Mouse (Mus musculus) forebrain, postnatal 0 days (tissue): ENCODE data around the gene Sppl3. TPM values are rescaled to one million over a fixed set of nuclear protein-coding genes. Genes with fewer than 3 reads are reported as not detected.

Source experiments
- ATAC-seq: fragments of 200-750 bp; cut with Nextera tagmentation; 2 replicates; pipeline ENCODE4 v1.8.0; 2017; ENCODE audit warnings: mild to moderate bottlenecking, moderate library complexity
- DNase-seq: peaks from one replicate; pipeline ENCODE4 v3.0.0-alpha.2; 2015
- H3K27ac ChIP-seq: fragments of 300-500 bp; sonication (generic); 2 replicates; pipeline ENCODE4 v1.5.1; 2014; ENCODE audit warnings: low read depth, mild to moderate bottlenecking, antibody characterized with exemption, low read length, moderate library complexity, mixed read lengths
- H3K27me3 ChIP-seq: fragments of 300-500 bp; sonication (generic); 2 replicates; pipeline ENCODE4 v1.6.1; 2014; ENCODE audit warnings: mild to moderate bottlenecking, low read length, mixed read lengths; ENCODE audit not compliant: insufficient read depth
- H3K36me3 ChIP-seq: fragments of 300-500 bp; sonication (generic); 2 replicates; pipeline ENCODE4 v1.6.1; 2014; ENCODE audit warnings: mild to moderate bottlenecking, moderate library complexity; ENCODE audit not compliant: insufficient read depth
- H3K4me1 ChIP-seq: fragments of 300-500 bp; sonication (generic); 2 replicates; pipeline ENCODE4 v1.6.1; 2014; ENCODE audit warnings: antibody characterized with exemption; ENCODE audit not compliant: insufficient read depth
- H3K4me2 ChIP-seq: fragments of 300-500 bp; sonication (generic); 2 replicates; pipeline ENCODE4 v1.6.1; 2014; ENCODE audit warnings: low read depth, mild to moderate bottlenecking, moderate library complexity
- H3K4me3 ChIP-seq: fragments of 300-500 bp; sonication (generic); 2 replicates; pipeline ENCODE4 v1.5.1; 2014; ENCODE audit warnings: low read depth, low read length, mixed read lengths
- H3K9ac ChIP-seq: fragments of 300-500 bp; sonication (generic); 2 replicates; pipeline ENCODE4 v1.6.1; 2014; ENCODE audit warnings: mild to moderate bottlenecking
- H3K9me3 ChIP-seq: fragments of 300-500 bp; sonication (generic); 2 replicates; pipeline ENCODE4 v1.6.1; 2016; ENCODE audit warnings: low read length
- CTCF ChIP-seq: sonication (generic); IDR thresholded peaks from 2 replicates; pipeline ENCODE4 v1.5.1; 2016; ENCODE audit warnings: antibody characterized with exemption, control low read depth, low read depth
- WGBS: fragments of 180-500 bp; shearing (Covaris S2); extraction: QIAGEN DNeasy Blood & Tissue Kit; methylation state at CpG from one replicate; pipeline ENCODE4 v1.1.7; 2014; 5-methylcytosine and 5-hydroxymethylcytosine counted together
- polyA plus RNA-seq: library from polyadenylated mRNA; unstranded; fragments of >200 nt; fragmentation: Nextera tagmentation; extraction: Ambion mirVana; gene quantifications from 2 replicates; pipeline ENCODE4 v1.2.1, GENCODE M21; 2015
- total RNA-seq: library from RNA; depleted of rRNA; stranded (reverse); fragments of >200 nt; gene quantifications from 2 replicates; pipeline ENCODE4 v1.2.3, GENCODE M21; 2014

Sppl3 gene
- total and polyA plus RNA-seq, 2 experiments from 2014 or later: 43.5 to 114 TPM

DNA sequence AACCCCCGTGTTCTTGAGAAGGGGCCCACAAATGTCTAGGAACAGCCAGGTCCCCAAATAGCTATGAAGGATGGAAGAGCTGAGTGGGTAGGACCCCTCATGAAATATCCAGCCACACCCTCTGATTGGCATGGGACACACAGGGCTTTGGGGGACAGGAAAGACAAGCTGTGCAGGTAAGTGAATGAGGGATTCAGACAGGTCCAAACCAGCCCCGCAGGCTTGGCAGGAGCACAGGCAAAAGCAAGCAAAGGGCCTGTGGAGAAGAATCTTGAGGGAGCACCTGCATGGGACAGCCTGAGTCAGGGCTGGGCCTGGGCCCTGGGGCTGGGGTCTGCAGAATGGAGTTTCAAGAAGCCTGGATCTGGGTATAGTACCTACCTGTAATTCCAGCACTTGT is 10.4 kb upstream of the Sppl3 start:
- H3K4me3 ChIP-seq: no peak overlapping the region
- no peaks in the 10 kb centered on the region for H3K4me1 ChIP-seq
- DNase-seq (no peak), ATAC-seq (no peak)
- no peaks in the 10 kb centered on the region for H3K9me3 ChIP-seq
- no peaks in the 10 kb centered on the region for H3K36me3 ChIP-seq
- 83% methylated on average over 2 of the region's 2 CpGs for WGBS
- no peak for TF ChIP-seq CTCF
- no peak overlapping the region for H3K9ac ChIP-seq
- no peaks in the 10 kb centered on the region for H3K27me3 ChIP-seq
- no peak overlapping the region for H3K27ac ChIP-seq
- no peak overlapping the region for H3K4me2 ChIP-seq

DNA sequence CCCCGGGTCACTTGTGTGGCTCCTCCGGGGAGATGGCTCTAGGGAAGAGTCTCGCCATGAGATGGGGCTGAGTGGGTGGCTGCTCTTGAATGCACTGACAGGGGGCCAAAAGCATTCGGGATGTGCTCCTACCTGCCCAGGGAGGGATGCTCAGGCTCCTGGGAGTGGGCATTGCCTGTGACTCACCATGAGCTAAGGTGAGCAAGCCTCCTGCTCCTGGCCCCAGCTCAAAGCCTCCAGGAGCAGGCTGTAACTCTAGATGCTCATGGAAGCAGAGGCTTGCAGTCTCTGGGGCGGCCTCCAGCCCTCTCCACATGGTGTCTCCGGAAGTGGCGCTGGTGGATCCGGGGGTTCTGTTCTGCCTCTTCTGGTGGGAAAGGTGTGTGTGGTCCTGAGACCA is 9.5 kb upstream of the Sppl3 start:
- Histone ChIP-seq H3K9ac (no peak overlapping the region), H3K27ac (no peak overlapping the region), H3K9me3 (no peaks in the 10 kb centered on the region), H3K27me3 (no peaks in the 10 kb centered on the region), H3K4me2 (no peak overlapping the region), H3K4me1 (no peaks in the 10 kb centered on the region), H3K4me3 (no peak overlapping the region), H3K36me3 (no peaks in the 10 kb centered on the region)
- no peak for TF ChIP-seq CTCF
- 77% methylated on average over 8 of the region's 8 CpGs for WGBS
- no peak for DNase-seq
- no peak for ATAC-seq

DNA sequence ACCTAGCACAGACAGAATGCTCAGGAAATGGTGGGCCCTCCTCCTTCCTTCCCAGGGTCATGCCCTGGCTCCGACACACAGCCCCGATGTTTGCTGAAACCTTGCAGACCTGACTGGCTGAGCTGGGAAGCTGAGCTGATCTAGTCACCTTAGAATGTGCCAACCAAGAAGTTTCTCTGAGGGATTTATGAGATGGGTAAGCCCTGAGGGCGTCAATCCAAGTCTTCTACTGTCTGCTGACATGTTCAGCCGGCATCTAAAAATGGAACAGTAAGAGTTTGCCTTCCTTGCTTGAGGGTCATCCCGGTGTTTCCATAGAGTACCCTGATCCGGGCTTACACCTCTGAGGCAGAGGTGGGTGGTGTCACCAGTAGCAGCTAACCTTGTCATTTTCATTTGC is 8.2 kb upstream of the Sppl3 start:
- Histone ChIP-seq H3K4me2 (no peak overlapping the region), H3K27me3 (no peaks in the 10 kb centered on the region), H3K9ac (no peak overlapping the region), H3K36me3 (no peaks in the 10 kb centered on the region), H3K4me1 (no peaks in the 10 kb centered on the region), H3K4me3 (no peak overlapping the region), H3K27ac (no peak overlapping the region), H3K9me3 (no peaks in the 10 kb centered on the region)
- TF ChIP-seq CTCF: no peak
- ATAC-seq (no peak), DNase-seq (no peak)
- WGBS: 85% methylated on average over 6 of the region's 6 CpGs

DNA sequence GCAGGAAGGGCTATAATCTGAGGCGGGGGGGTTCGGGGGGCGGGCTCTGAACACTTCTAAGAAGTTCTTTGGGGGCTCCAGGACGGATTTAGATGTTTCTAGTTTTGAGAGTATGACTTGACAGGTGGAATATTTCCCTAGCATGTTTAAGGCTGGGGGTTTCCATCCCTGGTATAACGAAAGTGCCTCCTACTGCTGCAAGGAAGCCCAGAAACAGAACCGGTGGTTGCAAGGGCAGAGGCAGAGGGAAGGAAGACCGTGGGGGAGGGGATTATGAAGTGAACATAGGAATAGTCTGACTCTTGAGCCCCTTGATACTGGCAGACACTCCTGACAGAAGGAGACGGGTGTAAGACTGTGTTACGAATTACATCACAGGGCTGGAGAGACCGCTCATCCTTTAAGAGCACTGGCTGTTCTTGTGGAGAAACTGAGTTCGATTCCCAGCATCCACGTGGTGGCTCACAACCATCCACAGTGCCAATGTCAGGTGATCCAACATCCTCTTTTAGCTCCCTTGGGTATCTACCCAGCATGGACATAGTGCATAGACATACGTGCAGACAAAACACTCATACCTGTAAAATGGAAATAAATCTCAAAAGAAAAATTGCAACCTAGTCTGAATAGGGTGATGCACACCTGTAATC is 7.6 kb upstream of the Sppl3 start:
- Histone ChIP-seq H3K4me3 (no peak overlapping the region), H3K9me3 (no peaks in the 10 kb centered on the region), H3K4me1 (no peaks in the 10 kb centered on the region), H3K4me2 (no peak overlapping the region), H3K36me3 (no peaks in the 10 kb centered on the region), H3K27ac (no peak overlapping the region), H3K27me3 (no peaks in the 10 kb centered on the region), H3K9ac (no peak overlapping the region)
- 80% methylated on average over 13 of the region's 13 CpGs for WGBS
- TF ChIP-seq CTCF: no peak
- ATAC-seq (no peak), DNase-seq (no peak)

DNA sequence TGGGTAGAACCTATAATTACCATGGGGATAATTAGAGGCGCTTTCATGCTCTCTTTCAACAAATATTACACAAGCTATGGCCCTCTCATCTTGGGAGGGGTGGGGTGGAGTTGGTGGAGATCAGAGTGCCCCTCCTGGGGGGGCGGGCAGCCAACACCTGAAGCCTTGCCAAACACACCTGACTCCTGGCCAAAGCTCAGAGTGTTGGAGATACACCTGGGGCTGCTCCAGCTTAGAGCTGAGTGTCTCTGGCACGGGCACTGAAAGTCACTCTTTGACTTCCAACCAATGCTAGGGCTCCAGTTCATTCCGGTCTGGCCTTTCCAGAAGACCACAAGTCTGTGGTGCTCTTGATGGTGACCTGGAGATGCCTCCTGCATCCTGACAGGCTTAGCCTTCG is 3.2 kb upstream of the Sppl3 start:
- 77% methylated on average over 5 of the region's 5 CpGs for WGBS
- H3K36me3 ChIP-seq: no peaks in the 10 kb centered on the region
- no peaks in the 10 kb centered on the region for H3K9me3 ChIP-seq
- TF ChIP-seq CTCF: no peak
- no peak overlapping the region for H3K4me3 ChIP-seq
- DNase-seq (no peak), ATAC-seq (no peak)
- H3K9ac ChIP-seq: no peak overlapping the region
- H3K27ac ChIP-seq: no peak overlapping the region
- H3K27me3 ChIP-seq: no peaks in the 10 kb centered on the region
- H3K4me1 ChIP-seq: peaks cover 4% of the 10 kb centered on the region; the same call in 1 of the 2 replicates
- no peak overlapping the region for H3K4me2 ChIP-seq

DNA sequence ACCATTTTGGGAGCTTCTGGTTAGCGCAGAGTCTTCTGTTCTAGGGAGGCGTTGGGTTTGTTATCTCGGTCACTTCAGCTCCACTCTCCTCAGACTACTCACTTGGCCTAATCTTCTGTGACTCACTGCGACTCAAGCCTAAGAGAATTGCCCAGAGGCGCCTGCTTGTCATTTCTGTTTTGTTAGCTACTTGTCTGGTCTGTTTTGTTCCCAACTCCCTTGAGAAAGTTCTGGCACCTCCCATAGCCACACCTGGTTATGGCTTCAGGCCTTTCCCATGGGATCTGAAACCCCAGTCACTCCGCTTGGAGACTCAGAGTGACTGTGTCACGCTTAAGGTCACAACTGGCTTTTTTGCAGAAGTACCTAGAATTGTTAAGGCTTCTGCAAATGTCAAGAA is 2.6 kb upstream of the Sppl3 start:
- ATAC-seq: no peak
- Histone ChIP-seq H3K27me3 (no peaks in the 10 kb centered on the region), H3K36me3 (no peaks in the 10 kb centered on the region), H3K9ac (no peak overlapping the region), H3K9me3 (no peaks in the 10 kb centered on the region), H3K4me3 (no peak overlapping the region), H3K4me1 (peaks cover 8% of the 10 kb centered on the region; the same call in 1 of the 2 replicates), H3K27ac (no peak overlapping the region), H3K4me2 (no peak overlapping the region)
- no peak for TF ChIP-seq CTCF
- DNase-seq: no peak
- WGBS: 90% methylated on average over 7 of the region's 7 CpGs

DNA sequence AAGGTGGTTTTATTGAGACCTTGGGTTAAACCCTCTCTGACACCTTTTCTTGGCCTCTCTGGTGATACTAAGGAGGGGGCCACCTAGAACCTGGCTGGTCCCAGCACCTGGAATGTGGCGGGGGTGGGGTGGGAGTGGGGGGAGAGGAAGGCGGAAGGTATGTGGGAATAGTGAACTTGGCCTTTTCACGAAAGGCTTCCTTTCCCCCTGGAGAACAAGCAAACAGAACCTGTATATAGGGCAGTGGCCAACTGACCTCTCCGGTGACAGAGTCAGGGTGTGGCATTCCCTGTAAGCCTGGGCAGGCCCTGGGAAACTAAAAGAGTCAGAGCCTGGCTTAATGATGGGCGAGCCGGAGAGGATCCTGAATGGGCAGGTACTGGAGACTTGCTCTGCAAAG is 1.8 kb upstream of the Sppl3 start:
- H3K27me3 ChIP-seq: no peaks in the 10 kb centered on the region
- H3K27ac ChIP-seq: no peak overlapping the region
- H3K9ac ChIP-seq: no peak overlapping the region
- H3K4me3 ChIP-seq: no peak overlapping the region
- H3K4me1 ChIP-seq: peaks cover 11% of the 10 kb centered on the region; the same call in 1 of the 2 replicates
- 90% methylated on average over 6 of the region's 6 CpGs for WGBS
- H3K36me3 ChIP-seq: no peaks in the 10 kb centered on the region
- no peak overlapping the region for H3K4me2 ChIP-seq
- H3K9me3 ChIP-seq: no peaks in the 10 kb centered on the region
- DNase-seq: no peak
- TF ChIP-seq CTCF: no peak
- no peak for ATAC-seq

DNA sequence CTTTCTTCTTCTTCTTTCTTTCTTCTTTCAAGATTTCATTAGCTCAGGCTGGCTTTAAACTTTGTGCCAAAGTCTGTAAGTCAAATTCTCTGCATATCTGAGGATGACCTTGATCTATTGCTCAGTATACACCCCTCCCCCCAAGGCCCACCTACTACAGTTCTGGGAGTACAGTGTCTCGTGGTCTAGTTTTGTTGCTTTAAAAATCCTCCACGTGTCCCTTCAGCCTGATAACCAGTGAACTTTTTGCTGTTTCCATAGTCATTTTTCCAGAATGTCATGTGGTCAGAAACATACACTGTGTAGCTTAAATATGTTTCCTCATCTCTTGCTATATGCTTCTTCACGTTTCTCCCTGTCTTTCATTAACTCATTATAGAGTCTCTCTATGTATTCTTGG is 976 bp upstream of the Sppl3 start:
- ATAC-seq (no peak), DNase-seq (no peak)
- Histone ChIP-seq H3K27me3 (no peaks in the 10 kb centered on the region), H3K4me2 (no peak overlapping the region), H3K9ac (no peak overlapping the region), H3K4me1 (peaks cover 11% of the 10 kb centered on the region; the same call in 1 of the 2 replicates), H3K9me3 (no peaks in the 10 kb centered on the region), H3K27ac (no peak overlapping the region), H3K36me3 (no peaks in the 10 kb centered on the region), H3K4me3 (no peak overlapping the region)
- WGBS: 61% methylated on average over 3 of the region's 3 CpGs
- no peak for TF ChIP-seq CTCF
